Mouse (Mus musculus) gastrocnemius, postnatal 25 days (tissue): ENCODE data around the gene Vmn2r73. TPM values are rescaled to one million over a fixed set of nuclear protein-coding genes. Genes with fewer than 3 reads are reported as not detected.
"Not testable (repeated sequence)": the region's sequence is repeated elsewhere in the genome, so short reads cannot be mapped to it uniquely, and the experiment has no call there.

ENCODE experiments used
- DNase-seq: peaks from one replicate; pipeline ENCODE4 v3.0.0; 2022
- long read RNA-seq, 2 experiments: library from polyadenylated mRNA; stranded (forward); transcript quantifications; one replicate each; pipeline ENCODE4 v2.0.0; 2021
- total RNA-seq, 2 experiments: library from RNA; stranded (reverse); gene quantifications; 1 replicate in 1 of 2; 2 replicates in 1 of 2; pipeline ENCODE4 v1.2.3; 2021

Gene Vmn2r73
- total RNA-seq: not detected
- long read RNA-seq, experiment 1: 0 reads
- long read RNA-seq, experiment 2: 0 reads

DNA sequence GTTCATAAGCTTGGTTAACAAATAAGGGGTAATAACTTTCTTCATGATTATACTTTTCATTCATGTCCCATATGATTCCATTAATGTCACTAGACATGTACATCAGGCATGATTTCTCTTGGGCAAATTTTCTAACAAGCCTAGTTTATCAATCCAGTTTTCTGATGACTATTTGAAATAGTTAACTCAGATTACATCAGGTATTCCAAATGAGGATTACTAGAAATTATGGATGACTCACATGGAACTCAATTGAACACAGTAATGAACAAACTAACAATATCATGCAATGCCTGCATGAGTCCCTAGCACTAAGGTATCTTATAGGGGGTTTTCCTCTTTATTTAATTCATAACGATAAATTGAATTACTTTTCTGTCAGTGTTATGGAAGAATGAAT, at the start of gene Vmn2r73:
Vmn2r73 (minus strand) TSS at position 101 of the 400 bp plus-strand sequence.
- DNase-seq: no peak

DNA sequence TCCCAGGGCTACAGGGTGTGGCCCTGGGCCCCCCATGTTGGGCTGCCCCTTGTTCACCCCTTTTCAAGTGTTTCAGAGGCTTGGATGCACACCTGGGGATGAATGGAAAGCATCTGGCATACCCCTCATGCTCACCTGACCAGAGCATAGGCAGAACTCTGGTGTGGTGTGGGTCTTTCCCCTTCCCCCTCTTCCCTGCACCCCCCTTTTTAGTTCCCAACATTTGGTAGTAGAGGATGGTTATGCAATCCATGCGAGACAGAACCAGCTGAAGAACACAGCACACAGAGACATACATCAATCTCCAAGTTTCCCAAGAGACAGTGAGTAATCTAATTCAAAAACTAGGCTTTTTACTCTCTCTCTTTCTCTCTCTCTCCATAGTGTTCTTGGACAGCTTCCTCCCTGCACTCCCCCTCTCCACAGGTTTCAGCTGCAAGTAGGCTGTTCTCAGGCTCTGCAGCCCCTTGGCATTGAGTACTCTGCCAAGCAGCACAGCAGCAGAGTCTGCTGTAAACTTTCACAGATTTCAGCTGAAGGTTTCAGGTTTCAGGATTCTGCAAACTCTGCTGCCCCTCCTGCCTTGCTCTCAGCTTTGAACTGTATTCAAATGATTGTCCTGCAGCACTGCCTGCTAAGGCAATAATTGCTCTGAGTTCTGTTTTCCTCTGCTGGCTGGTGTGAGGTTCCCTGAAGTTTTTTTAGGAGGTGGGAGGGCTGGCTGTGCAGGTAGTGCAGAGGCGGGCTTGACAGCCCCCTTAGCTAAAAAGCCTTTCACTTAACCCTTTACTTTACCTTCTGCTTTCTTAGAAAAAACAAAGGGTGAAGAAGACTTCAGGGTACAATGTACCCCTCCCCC, 35.7 kb downstream of the Vmn2r73 start:
- DNase-seq: no peak

DNA sequence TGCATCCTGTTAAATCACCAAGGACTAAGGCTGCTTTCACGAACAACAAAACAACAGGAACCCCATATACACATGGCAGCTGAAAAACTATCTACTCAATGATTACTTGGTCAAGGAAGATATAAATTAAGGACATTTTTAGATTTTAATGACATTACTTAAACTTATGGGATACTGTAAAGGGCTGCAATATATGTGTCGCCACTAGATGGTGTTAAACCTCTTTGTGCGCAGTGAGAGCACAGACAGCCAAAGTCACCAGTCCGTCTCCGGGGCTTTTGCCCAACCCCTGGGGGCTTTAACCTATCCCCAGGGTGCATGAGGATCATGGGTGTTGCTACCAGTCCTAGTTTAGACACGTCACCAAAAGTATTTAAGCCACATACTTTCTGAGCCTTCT, 58.0 kb downstream of the Vmn2r73 start:
- not testable (repeated sequence) for DNase-seq

Other genes starting within 250 kb of the Vmn2r73 start
- gene Vmn2r72, start 121.2 kb downstream of the Vmn2r73 start, total RNA-seq: not detected
- not detected for gene Vmn2r74, start 85.4 kb upstream of the Vmn2r73 start, total RNA-seq